Mouse (Mus musculus): ENCODE measurements around the gene Atp8b4. TPM values are rescaled to one million over a fixed set of nuclear protein-coding genes. Genes with fewer than 3 reads are reported as not detected.

Atp8b4 gene
- polyA plus RNA-seq (2021; fragmentation: Nextera tagmentation) = not detected in 2 replicates
- long read RNA-seq, experiment 1 = 0 reads
- long read RNA-seq, experiment 2 = 0 reads

DNA sequence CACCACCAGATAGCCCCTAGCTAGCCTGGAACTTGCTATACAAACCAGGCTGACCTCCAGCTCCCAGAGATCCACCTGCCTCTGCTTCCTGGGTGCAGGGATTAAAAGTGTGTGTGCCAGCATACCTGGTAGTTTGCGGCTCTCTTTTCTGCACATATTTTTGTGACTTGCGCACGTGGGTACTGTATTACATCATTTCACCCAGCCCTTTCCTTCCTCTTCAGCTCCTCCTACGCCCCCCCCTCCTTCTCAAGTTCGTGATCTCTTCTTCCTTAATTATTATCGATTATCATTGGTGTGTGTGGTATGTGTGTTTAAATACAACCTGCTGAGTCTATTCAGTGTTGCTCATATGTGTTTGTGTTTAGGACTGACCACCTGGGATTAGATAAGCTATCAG lies at the start of gene Atp8b4:
Gene Atp8b4, minus strand, starts transcription at position 154 of the 400 bp plus-strand sequence.

Other genes with a start within 250 kb of the Atp8b4 start
- 4.1 and 4.5 TPM in 2 replicates for gene Slc27a2, start 51.7 kb upstream of the Atp8b4 start, polyA plus RNA-seq (2021; fragmentation: Nextera tagmentation)
- 1.0 and 1.2 TPM in 2 replicates for gene Hdc, start 118.6 kb upstream of the Atp8b4 start, polyA plus RNA-seq (2021; fragmentation: Nextera tagmentation)
- 11.1 and 11.8 TPM in 2 replicates for gene Gabpb1, start 175.7 kb upstream of the Atp8b4 start, polyA plus RNA-seq (2021; fragmentation: Nextera tagmentation)
- 16.9 and 18.2 TPM in 2 replicates for gene Usp8, start 206.7 kb upstream of the Atp8b4 start, polyA plus RNA-seq (2021; fragmentation: Nextera tagmentation)